Mouse (Mus musculus) forebrain, embryonic 15.5 days (tissue): ENCODE results near the gene Rfx2. TPM values are rescaled to one million over a fixed set of nuclear protein-coding genes. Genes with fewer than 3 reads are reported as not detected.

Experiments
- ATAC-seq: fragments of 200-750 bp; cut with Nextera tagmentation; replicated peaks from 2 replicates; pipeline ENCODE4 v1.8.0; 2017; ENCODE audit warnings: mild to moderate bottlenecking, moderate TSS enrichment, moderate library complexity
- H3K27ac ChIP-seq: fragments of 300-500 bp; sonication (generic); replicated peaks from 2 replicates; pipeline ENCODE4 v1.5.1; 2015; ENCODE audit warnings: mild to moderate bottlenecking, inconsistent platforms
- H3K27me3 ChIP-seq: fragments of 300-500 bp; sonication (generic); 2 replicates; pipeline ENCODE4 v1.6.1; 2015; ENCODE audit warnings: inconsistent platforms
- H3K36me3 ChIP-seq: fragments of 300-500 bp; sonication (generic); 2 replicates; pipeline ENCODE4 v1.6.1; 2015; ENCODE audit warnings: mild to moderate bottlenecking, inconsistent platforms
- H3K4me1 ChIP-seq: fragments of 300-500 bp; sonication (generic); 2 replicates; pipeline ENCODE4 v1.6.1; 2015; ENCODE audit warnings: inconsistent platforms
- H3K4me2 ChIP-seq: fragments of 300-500 bp; sonication (generic); replicated peaks from 2 replicates; pipeline ENCODE4 v1.6.1; 2015; ENCODE audit warnings: mild to moderate bottlenecking, inconsistent platforms
- H3K4me3 ChIP-seq: fragments of 300-500 bp; sonication (generic); 2 replicates; pipeline ENCODE4 v1.5.1; 2015; ENCODE audit warnings: mild to moderate bottlenecking, inconsistent platforms
- H3K9ac ChIP-seq: fragments of 300-500 bp; sonication (generic); replicated peaks from 2 replicates; pipeline ENCODE4 v1.6.1; 2015; ENCODE audit warnings: mild to moderate bottlenecking, inconsistent platforms
- H3K9me3 ChIP-seq: fragments of 300-500 bp; sonication (generic); 2 replicates; pipeline ENCODE4 v1.6.1; 2016; ENCODE audit warnings: inconsistent platforms
- WGBS: fragments of 180-500 bp; shearing (Covaris S2); methylation state at CpG from one replicate; pipeline ENCODE4 v1.1.7; 2015; ENCODE audit warnings: mixed read lengths; 5-methylcytosine and 5-hydroxymethylcytosine counted together
- polyA plus RNA-seq: library from polyadenylated mRNA; unstranded; fragments of >200 nt; fragmentation: Nextera tagmentation; extraction: Ambion mirVana; gene quantifications from 2 replicates; pipeline ENCODE4 v1.2.1, GENCODE M21; 2015

Gene Rfx2
- polyA plus RNA-seq, 1 experiment from 2014 or later = 4.4 TPM

- 37% methylated on average over 6 of the region's 6 CpGs for WGBS
- H3K9ac ChIP-seq = no peak overlapping the region
Observed at GRCm38 (mm10) chr17:56729151-56729550, 101.7 kb downstream of the Rfx2 start.

GRCm38 (mm10) chr17:56728117-56728516, 102.7 kb downstream of the Rfx2 start:
- WGBS = 43% methylated on average over 12 of the region's 12 CpGs

More at GRCm38 (mm10) chr17:56729151-56729550, 101.7 kb downstream of the Rfx2 start:
- ATAC-seq = no peak
- no peaks in the 10 kb centered on the region for H3K9me3 ChIP-seq
- peaks cover 3% of the 10 kb centered on the region; the same call in 1 of the 2 replicates for H3K36me3 ChIP-seq
- H3K4me1 ChIP-seq = peaks cover 18% of the 10 kb centered on the region
- H3K27ac ChIP-seq = no peak overlapping the region
- H3K4me3 ChIP-seq = no peak overlapping the region
- no peak overlapping the region for H3K4me2 ChIP-seq
- no peaks in the 10 kb centered on the region for H3K27me3 ChIP-seq

DNA sequence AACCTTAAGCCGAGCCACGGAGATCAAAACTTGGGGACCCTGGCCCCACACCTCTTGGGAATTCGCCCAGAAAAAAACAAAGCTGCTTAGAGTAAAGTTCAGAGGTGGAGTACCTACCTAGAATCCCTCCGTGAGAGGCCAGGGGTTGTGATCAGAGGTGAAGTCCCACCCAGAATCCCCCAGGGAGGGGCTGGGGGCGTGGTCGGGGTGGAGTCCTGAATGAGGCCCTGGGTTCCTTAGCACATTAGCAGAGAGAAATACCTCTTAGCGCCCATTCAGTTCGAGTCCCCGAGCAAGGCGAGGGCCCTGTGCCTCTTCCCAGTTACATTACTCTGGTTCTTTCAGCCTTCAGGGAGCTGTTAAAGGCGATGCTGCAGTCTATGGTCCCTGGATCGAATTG, 103.2 kb downstream of the Rfx2 start:
- Histone ChIP-seq H3K36me3 (peaks cover 13% of the 10 kb centered on the region), H3K4me2 (no peak overlapping the region), H3K4me1 (peaks cover 18% of the 10 kb centered on the region), H3K27ac (no peak overlapping the region), H3K4me3 (no peak overlapping the region), H3K9me3 (no peaks in the 10 kb centered on the region), H3K27me3 (no peaks in the 10 kb centered on the region), H3K9ac (no peak overlapping the region)
- WGBS = 13% methylated on average over 12 of the region's 12 CpGs
- ATAC-seq = no peak

More at GRCm38 (mm10) chr17:56728117-56728516, 102.7 kb downstream of the Rfx2 start:
- Histone ChIP-seq H3K4me2 (no peak overlapping the region), H3K9me3 (no peaks in the 10 kb centered on the region), H3K36me3 (peaks cover 8% of the 10 kb centered on the region; the same call in 1 of the 2 replicates), H3K27ac (no peak overlapping the region), H3K9ac (no peak overlapping the region), H3K4me3 (no peak overlapping the region), H3K4me1 (peaks cover 18% of the 10 kb centered on the region), H3K27me3 (no peaks in the 10 kb centered on the region)
- ATAC-seq = no peak

- ATAC-seq = no peak
- Histone ChIP-seq H3K9me3 (no peaks in the 10 kb centered on the region), H3K27me3 (no peaks in the 10 kb centered on the region), H3K36me3 (peaks cover 18% of the 10 kb centered on the region), H3K4me2 (no peak overlapping the region), H3K4me3 (no peak overlapping the region), H3K9ac (no peak overlapping the region), H3K4me1 (peaks cover 18% of the 10 kb centered on the region), H3K27ac (no peak overlapping the region)
- 15% methylated on average over 7 of the region's 7 CpGs for WGBS
Observed at GRCm38 (mm10) chr17:56727029-56727649, 103.7 kb downstream of the Rfx2 start.

Other genes with a start within 250 kb of the Rfx2 start
- 76.1 and 84.7 TPM in 2 replicates for gene Safb2, start 246.4 kb downstream of the Rfx2 start, polyA plus RNA-seq
- 125 and 132 TPM in 2 replicates for gene Safb, start 246.2 kb downstream of the Rfx2 start, polyA plus RNA-seq
- gene 2410015M20Rik, start 221.2 kb downstream of the Rfx2 start, polyA plus RNA-seq = 194 and 210 TPM in 2 replicates
- 1,126 and 1,235 TPM in 2 replicates for gene Rpl36, start 217.6 kb downstream of the Rfx2 start, polyA plus RNA-seq
- 47.7 and 49.9 TPM in 2 replicates for gene Lonp1, start 204.1 kb downstream of the Rfx2 start, polyA plus RNA-seq
- 0.98 and 1.1 TPM in 2 replicates for gene Catsperd, start 202.9 kb downstream of the Rfx2 start, polyA plus RNA-seq
- gene Ranbp3, start 157.7 kb downstream of the Rfx2 start, polyA plus RNA-seq = 114 and 115 TPM in 2 replicates
- gene Ndufa11, start 113.2 kb downstream of the Rfx2 start, polyA plus RNA-seq = 425 and 444 TPM in 2 replicates
- 18.4 and 20.3 TPM in 2 replicates for gene Vmac, start 113.0 kb downstream of the Rfx2 start, polyA plus RNA-seq
- gene Nrtn, start 73.5 kb downstream of the Rfx2 start, polyA plus RNA-seq = 0.97 and 1.2 TPM in 2 replicates
- 72.1 and 74.3 TPM in 2 replicates for gene Dus3l, start 66.3 kb downstream of the Rfx2 start, polyA plus RNA-seq
- 0.66 and 0.73 TPM in 2 replicates for gene Prr22, start 60.8 kb downstream of the Rfx2 start, polyA plus RNA-seq
- not detected in 2 replicates for gene Acsbg2, start 43.4 kb upstream of the Rfx2 start, polyA plus RNA-seq
- gene 1700061G19Rik, start 44.5 kb upstream of the Rfx2 start, polyA plus RNA-seq = 0.43 and 0.50 TPM in 2 replicates
- gene Mllt1, start 104.4 kb upstream of the Rfx2 start, polyA plus RNA-seq = 88.4 and 91.1 TPM in 2 replicates
- gene Acer1, start 151.1 kb upstream of the Rfx2 start, polyA plus RNA-seq = not detected in 2 replicates
- gene Clpp, start 159.3 kb upstream of the Rfx2 start, polyA plus RNA-seq = 162 and 175 TPM in 2 replicates
- 43.7 and 46.2 TPM in 2 replicates for gene Alkbh7, start 166.3 kb upstream of the Rfx2 start, polyA plus RNA-seq
- gene Pspn, start 169.0 kb upstream of the Rfx2 start, polyA plus RNA-seq = 0.45 and 0.55 TPM in 2 replicates
- 80.4 and 81.7 TPM in 2 replicates for gene Gtf2f1, start 180.3 kb upstream of the Rfx2 start, polyA plus RNA-seq
- 0.31 and 0.47 TPM in 2 replicates for gene Gm17949, start 180.5 kb upstream of the Rfx2 start, polyA plus RNA-seq
- gene Khsrp, start 200.5 kb upstream of the Rfx2 start, polyA plus RNA-seq = 35.2 and 37.0 TPM in 2 replicates
- gene Slc25a41, start 210.6 kb upstream of the Rfx2 start, polyA plus RNA-seq = not detected in 2 replicates
- gene Crb3, start 228.1 kb upstream of the Rfx2 start, polyA plus RNA-seq = 1.3 and 2.0 TPM in 2 replicates
- gene Slc25a23, start 228.8 kb upstream of the Rfx2 start, polyA plus RNA-seq = 27.6 and 29.1 TPM in 2 replicates
- gene Dennd1c, start 247.5 kb upstream of the Rfx2 start, polyA plus RNA-seq = 3.9 and 4.4 TPM in 2 replicates